Mouse (Mus musculus) heart, adult 2 months (tissue): ENCODE results near the gene Ccnq. TPM values are rescaled to one million over a fixed set of nuclear protein-coding genes. Genes with fewer than 3 reads are reported as not detected.
A peak's percentile ranks its signal among the peaks of the same experiment; 100 is the strongest.

Experiments used
- DNase-seq, 2 experiments: peaks; one replicate each; pipeline ENCODE4 v3.0.0; 2021
- H3K27ac ChIP-seq: fragments of 200-600 bp; 2 replicates; pipeline ENCODE4 v1.8.1; 2022
- H3K27me3 ChIP-seq: fragments of 200-500 bp; 2 replicates; pipeline ENCODE4 v1.6.1; 2012; ENCODE audit warnings: mild to moderate bottlenecking, low read length, inconsistent platforms, mixed read lengths; ENCODE audit not compliant: control insufficient read depth, insufficient read depth
- H3K36me3 ChIP-seq: fragments of 200-500 bp; 2 replicates; pipeline ENCODE4 v1.6.1; 2012; ENCODE audit warnings: low read length, inconsistent platforms; ENCODE audit not compliant: control insufficient read depth, insufficient read depth
- H3K4me1 ChIP-seq: fragments of 200-500 bp; 2 replicates; pipeline ENCODE4 v1.6.1; 2011; ENCODE audit warnings: low read length; ENCODE audit not compliant: control insufficient read depth, insufficient read depth
- H3K4me3 ChIP-seq: fragments of 200-600 bp; 2 replicates; pipeline ENCODE4 v1.8.1; 2022
- H3K79me2 ChIP-seq: fragments of 200-500 bp; replicated peaks from 2 replicates; pipeline ENCODE4 v1.6.1; 2012; ENCODE audit warnings: mild to moderate bottlenecking, inconsistent platforms, low read length, moderate library complexity, mixed read lengths; ENCODE audit not compliant: control insufficient read depth, insufficient read depth
- H3K9ac ChIP-seq: fragments of 200-500 bp; 2 replicates; pipeline ENCODE4 v1.6.1; 2012; ENCODE audit warnings: low read depth, mild to moderate bottlenecking, control low read depth, inconsistent platforms, low read length, mixed read lengths
- CTCF ChIP-seq: fragments of 200-600 bp; IDR thresholded peaks from 2 replicates; pipeline ENCODE4 v1.8.1; 2022; ENCODE audit warnings: antibody characterized with exemption, mild to moderate bottlenecking, moderate library complexity
- EP300 ChIP-seq: fragments of 200-500 bp; IDR thresholded peaks from 2 replicates; pipeline ENCODE4 v1.6.1; 2011; ENCODE audit warnings: low read depth, low read length, control low read depth; ENCODE audit not compliant: insufficient read depth
- POLR2A ChIP-seq: fragments of 200-500 bp; IDR thresholded peaks from 2 replicates; pipeline ENCODE4 v1.6.1; 2011; ENCODE audit warnings: mild to moderate bottlenecking, low read depth, low read length, control low read depth; ENCODE audit not compliant: insufficient read depth
- WGBS: fragments of 180-500 bp; shearing (Covaris S2); methylation state at CpG from one replicate; pipeline ENCODE4 v1.1.7; 2018; 5-methylcytosine and 5-hydroxymethylcytosine counted together
- intact Hi-C: fragments of 180-260 bp; cut with DNase I; formaldehyde crosslinking; loops from one replicate; pipeline ENCODE4 v1.15.1; 2025
- polyA plus RNA-seq: library from polyadenylated mRNA; depleted of rRNA; stranded (reverse); fragments of >200 nt; gene quantifications from 2 replicates; pipeline ENCODE4 v1.2.3, GENCODE M21; 2012
- total RNA-seq, 2 experiments: library from RNA; stranded (reverse); gene quantifications; 2 replicates each; pipeline ENCODE4 v1.2.3; 2021

Ccnq gene
- total and polyA plus RNA-seq, 3 experiments: 18.4 to 42.4 (median 19.0) TPM

DNA sequence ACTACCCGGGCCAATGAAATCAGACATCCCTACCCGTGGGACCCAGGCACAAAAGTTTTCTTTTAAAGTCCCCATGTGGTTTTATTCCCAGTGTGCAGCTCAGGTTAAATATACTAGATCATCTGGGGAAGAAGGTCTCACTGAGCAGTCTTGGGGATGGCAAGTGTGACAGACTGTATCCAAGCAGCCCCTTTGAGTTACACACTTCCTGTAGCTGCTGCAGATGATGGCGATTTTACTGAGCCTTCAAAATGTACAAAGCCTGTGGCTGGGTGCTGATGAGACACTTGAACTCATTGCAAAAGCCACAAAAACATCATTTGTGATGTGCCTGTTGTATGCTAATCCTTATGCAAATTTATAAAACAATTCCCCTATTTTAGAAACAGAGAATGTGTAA, 29.0 kb upstream of the Ccnq start:
- Histone ChIP-seq H3K36me3 (no peaks in the 10 kb centered on the region), H3K27me3 (no peaks in the 10 kb centered on the region), H3K4me1 (no peaks in the 10 kb centered on the region), H3K4me3 (no peak overlapping the region), H3K79me2 (no peaks in the 10 kb centered on the region), H3K9ac (no peak overlapping the region), H3K27ac (no peak overlapping the region)
- TF ChIP-seq EP300 (no peak), CTCF (no peak), POLR2A (no peak)
- DNase-seq: no peak
- 88% methylated on average over 3 of the region's 3 CpGs for WGBS
- intact Hi-C loops: no loop called here

GRCm38 (mm10) chr11:78780002-78780401, 28.5 kb upstream of the Ccnq start:
- no peaks in the 10 kb centered on the region for H3K79me2 ChIP-seq
- H3K9ac ChIP-seq: no peak overlapping the region
- H3K36me3 ChIP-seq: no peaks in the 10 kb centered on the region
- no peak overlapping the region for H3K27ac ChIP-seq
- DNase-seq: no peak
- H3K4me3 ChIP-seq: no peak overlapping the region
- H3K4me1 ChIP-seq: no peaks in the 10 kb centered on the region
- TF ChIP-seq EP300: no peak
- no peak for TF ChIP-seq CTCF
- TF ChIP-seq POLR2A: no peak
- WGBS: 96% methylated on average over 3 of the region's 3 CpGs
- no peaks in the 10 kb centered on the region for H3K27me3 ChIP-seq
- intact Hi-C loops: no loop called here

DNA sequence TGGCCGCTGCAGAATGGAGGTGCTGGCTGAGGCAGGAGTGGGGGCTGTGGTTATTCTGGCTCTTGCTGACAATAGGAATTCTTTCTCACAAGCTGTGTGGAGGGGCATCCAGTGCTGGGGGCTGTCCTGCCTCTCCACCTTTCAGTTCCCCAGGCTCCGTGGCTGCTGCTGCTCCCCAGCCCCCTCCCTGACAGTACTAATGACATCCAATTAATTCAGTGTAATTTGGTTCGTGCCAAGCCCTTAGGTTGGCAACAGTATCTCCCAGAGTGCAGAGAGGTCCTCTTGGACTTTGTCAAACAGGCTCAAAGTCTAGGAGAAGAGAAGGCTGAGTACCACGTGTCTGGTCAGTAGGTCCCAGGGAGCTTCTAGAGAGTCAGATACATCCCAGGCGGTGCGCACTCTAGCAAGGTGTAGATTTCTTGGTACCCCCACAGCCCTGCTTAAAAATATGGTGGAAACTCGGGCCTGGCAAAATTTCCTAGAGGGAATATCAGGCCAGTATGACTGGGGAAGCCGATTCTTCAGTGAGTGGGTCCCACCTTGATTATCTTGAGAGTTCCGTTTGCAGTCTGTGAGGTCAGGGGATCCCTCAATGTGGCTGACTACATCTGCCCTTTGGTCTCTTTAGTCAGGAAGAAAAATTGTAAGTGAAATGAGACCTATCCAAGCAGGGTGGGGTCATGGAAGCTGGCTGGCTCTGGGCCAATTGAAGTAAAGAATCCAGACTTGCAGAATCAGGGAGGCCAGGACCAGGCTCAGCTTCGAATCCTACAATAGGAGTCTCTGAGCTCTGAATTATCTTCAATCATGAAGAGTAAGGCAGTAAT, 26.5 kb upstream of the Ccnq start:
- Histone ChIP-seq H3K27ac (no peak overlapping the region), H3K4me3 (no peak overlapping the region), H3K27me3 (no peaks in the 10 kb centered on the region), H3K9ac (no peak overlapping the region), H3K79me2 (no peaks in the 10 kb centered on the region), H3K36me3 (no peaks in the 10 kb centered on the region), H3K4me1 (no peaks in the 10 kb centered on the region)
- no peak for DNase-seq
- WGBS: 69% methylated on average over 10 of the region's 10 CpGs
- no peak for TF ChIP-seq CTCF
- TF ChIP-seq EP300: no peak
- no peak for TF ChIP-seq POLR2A
- intact Hi-C loops: no loop called here

GRCm38 (mm10) chr11:78771751-78772283, 20.3 kb upstream of the Ccnq start:
- DNase-seq: peak in 1 of 2 experiments; percentile 14
- H3K27ac ChIP-seq: no peak overlapping the region
- 46% methylated on average over 11 of the region's 11 CpGs for WGBS

GRCm38 (mm10) chr11:78770436-78770835, 18.9 kb upstream of the Ccnq start:
- Histone ChIP-seq H3K4me1 (no peaks in the 10 kb centered on the region), H3K4me3 (no peak overlapping the region), H3K36me3 (no peaks in the 10 kb centered on the region), H3K27me3 (no peaks in the 10 kb centered on the region), H3K9ac (no peak overlapping the region), H3K27ac (no peak overlapping the region), H3K79me2 (no peaks in the 10 kb centered on the region)
- DNase-seq: no peak
- intact Hi-C loops: no loop called here
- no peak for TF ChIP-seq CTCF
- no peak for TF ChIP-seq POLR2A
- TF ChIP-seq EP300: no peak
- 83% methylated on average over 6 of the region's 6 CpGs for WGBS

More at GRCm38 (mm10) chr11:78771751-78772283, 20.3 kb upstream of the Ccnq start:
- H3K36me3 ChIP-seq: no peaks in the 10 kb centered on the region
- TF ChIP-seq EP300 (no peak), CTCF (no peak), POLR2A (no peak)
- no peaks in the 10 kb centered on the region for H3K4me1 ChIP-seq
- no peak overlapping the region for H3K9ac ChIP-seq
- H3K79me2 ChIP-seq: no peaks in the 10 kb centered on the region
- intact Hi-C loops: no loop called here
- no peaks in the 10 kb centered on the region for H3K27me3 ChIP-seq
- no peak overlapping the region for H3K4me3 ChIP-seq

- Histone ChIP-seq H3K27ac (no peak overlapping the region), H3K36me3 (no peaks in the 10 kb centered on the region), H3K4me3 (no peak overlapping the region), H3K4me1 (no peaks in the 10 kb centered on the region), H3K9ac (no peak overlapping the region), H3K79me2 (no peaks in the 10 kb centered on the region), H3K27me3 (no peaks in the 10 kb centered on the region)
- no peak for DNase-seq
- WGBS: 57% methylated on average over 3 of the region's 3 CpGs
- intact Hi-C loops: no loop called here
- TF ChIP-seq POLR2A: no peak
- no peak for TF ChIP-seq EP300
- TF ChIP-seq CTCF: no peak
These were observed 17.2 kb upstream of the Ccnq start for GRCm38 (mm10) chr11:78768778-78769177.
